Mouse (Mus musculus) brain, embryonic 14.5 days (tissue): ENCODE results near the gene Padi4.

Experiments used
- CTCF ChIP-seq: fragments of 200-500 bp; IDR thresholded peaks from 2 replicates; pipeline ENCODE4 v1.5.1; 2012; ENCODE audit warnings: inconsistent platforms, mild to moderate bottlenecking, moderate library complexity, borderline replicate concordance; ENCODE audit not compliant: insufficient read depth, insufficient read length; ENCODE audit errors: extremely low read depth
- POLR2A ChIP-seq: fragments of 200-500 bp; IDR thresholded peaks from 2 replicates; pipeline ENCODE4 v1.6.1; 2012; ENCODE audit warnings: mild to moderate bottlenecking, inconsistent platforms, borderline replicate concordance; ENCODE audit not compliant: poor library complexity, insufficient read depth, insufficient read length, severe bottlenecking; ENCODE audit errors: extremely low read depth

- TF ChIP-seq POLR2A (no peak), CTCF (peak; percentile 95)
Measured at GRCm38 (mm10) chr4:140713480-140714365, 60.3 kb downstream of the Padi4 start.
